In the genomic region with DNA sequence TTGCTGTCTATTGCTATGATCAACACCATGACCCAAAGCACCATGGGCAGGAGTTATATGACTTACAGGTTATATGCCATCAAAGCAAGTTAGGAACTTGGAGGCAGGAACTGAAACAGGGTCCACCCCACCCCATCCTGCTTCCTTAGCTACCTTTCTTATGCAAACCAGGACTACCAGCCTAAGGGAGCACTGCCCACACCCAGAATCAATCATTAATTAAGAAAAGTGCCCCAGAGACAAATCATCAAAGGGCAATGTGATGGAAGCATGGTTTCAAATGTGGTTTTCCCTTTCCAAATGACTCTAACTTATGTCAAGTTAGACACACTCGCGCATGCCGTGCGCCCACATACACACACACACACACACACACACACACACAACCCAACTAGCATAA, we compare ENCODE assay signal across 21 mouse cellular contexts. TPM values are rescaled to one million over a fixed set of nuclear protein-coding genes. Genes with fewer than 3 reads are reported as not detected.
DNase-seq lines count a peak whose midpoint lies in the region; ATAC-seq and TF ChIP-seq lines count a peak whose summit lies in the region.
"Had no signal": no experiment of that assay in that cellular context is flagged by ENCODE, and none has a peak within 500 bp of the region (broad histone marks: within the 10 kb centered on the region; RNA-seq: fewer than 3 reads in every experiment).

No protein-coding gene starts in this region.

- no peak for TF ChIP-seq CTCF in embryonic fibroblast, embryonic 13.5 days (IDR thresholded peaks at IDR 0.05; ENCODE audit: borderline replicate concordance, insufficient read depth, low read length)

- H3K4me2 ChIP-seq in intestine, embryonic 14.5 days (ENCODE audit: low read length) = no peak overlapping the region
- H3K4me2 ChIP-seq in intestine, embryonic 16.5 days (ENCODE audit: low read depth, low read length) = no peak overlapping the region
- H3K4me2 ChIP-seq: embryonic facial prominence, embryonic 13.5 days; hindbrain, embryonic 14.5 days; liver, embryonic 11.5 days; neural tube, embryonic 12.5 days had no signal

- no peaks in the 10 kb centered on the region for H3K27me3 ChIP-seq in intestine, embryonic 14.5 days (replicated peaks; ENCODE audit: control insufficient read depth, insufficient read depth, low read length)
- H3K27me3 ChIP-seq in intestine, embryonic 16.5 days (replicated peaks; ENCODE audit: control insufficient read depth, insufficient read depth, low read length) = no peaks in the 10 kb centered on the region
- H3K27me3 ChIP-seq: embryonic facial prominence, embryonic 13.5 days; megakaryocyte, embryonic 14.5 days; neural tube, embryonic 12.5 days; Patski had no signal

- 94% methylated on average over 4 of the region's 4 CpGs for WGBS in intestine, embryonic 14.5 days
- 96% methylated on average over 4 of the region's 4 CpGs for whole genome bisulfite sequencing in intestine, embryonic 16.5 days

- H3K27ac ChIP-seq in intestine, embryonic 14.5 days (ENCODE audit: low read depth) = no peak overlapping the region
- H3K27ac ChIP-seq in intestine, embryonic 16.5 days (ENCODE audit: low read length) = no peak overlapping the region
- H3K27ac ChIP-seq in embryonic fibroblast, embryonic 13.5 days (ENCODE audit: insufficient read depth, low read length) = 0 out of 2 replicates have a peak overlapping the region, but pooled peaks have one; percentile 20
- H3K27ac ChIP-seq: embryonic facial prominence, embryonic 13.5 days; hindbrain, embryonic 14.5 days; left cerebral cortex, adult 2 months; neural tube, embryonic 12.5 days had no signal

- DNase-seq in intestine, embryonic 14.5 days (ENCODE audit: low spot score) = peak; percentile 27
- peak; percentile 52 for DNase-seq in CD4-positive, CD25-positive, alpha-beta regulatory T cell, adult 2 months (ENCODE audit: low read depth, low spot score)
- DNase-seq in naive thymus-derived CD4-positive, alpha-beta T cell, adult 2 months (ENCODE audit: low read depth) = peak; percentile 23
- DNase-seq: cerebellum, adult 11 months; cerebellum, postnatal 14 days; heart, postnatal 36 days; lung, adult 18-20 months; right cerebral cortex, adult 18-20 months; thymus, postnatal 25 days had no signal

- no peak for ATAC-seq in intestine, embryonic 14.5 days (replicated peaks; ENCODE audit: low FRiP score, low TSS enrichment, low read depth)
- ATAC-seq in intestine, embryonic 16.5 days = no peak
- no peak for ATAC-seq in monocyte, adult 5-6 weeks (replicated peaks; ENCODE audit: insufficient number of reproducible peaks, low FRiP score, low TSS enrichment, poor library complexity, severe bottlenecking)
- no peak for ATAC-seq in megakaryocyte-erythroid progenitor cell, adult 5-6 weeks (replicated peaks; ENCODE audit: low FRiP score, low TSS enrichment, poor library complexity, severe bottlenecking)
- ATAC-seq: forebrain, embryonic 16.5 days had no signal

- H3K36me3 ChIP-seq in intestine, embryonic 14.5 days (ENCODE audit: control insufficient read depth, insufficient read depth, low read length) = no peaks in the 10 kb centered on the region
- H3K36me3 ChIP-seq in intestine, embryonic 16.5 days (ENCODE audit: control insufficient read depth, insufficient read depth, low read length) = no peaks in the 10 kb centered on the region
- H3K36me3 ChIP-seq: embryonic facial prominence, embryonic 13.5 days; neural tube, embryonic 12.5 days had no signal

- no peaks in the 10 kb centered on the region for H3K9me3 ChIP-seq in intestine, embryonic 14.5 days (ENCODE audit: control insufficient read depth, low read length)
- H3K9me3 ChIP-seq in intestine, embryonic 16.5 days (ENCODE audit: control insufficient read depth, low read length) = no peaks in the 10 kb centered on the region
- H3K9me3 ChIP-seq: embryonic facial prominence, embryonic 13.5 days; megakaryocyte, embryonic 14.5 days; neural tube, embryonic 12.5 days had no signal

- no peak overlapping the region for H3K4me3 ChIP-seq in intestine, embryonic 14.5 days (ENCODE audit: low read depth, low read length)
- no peak overlapping the region for H3K4me3 ChIP-seq in intestine, embryonic 16.5 days (ENCODE audit: low read length)
- H3K4me3 ChIP-seq in embryonic fibroblast, embryonic 13.5 days (ENCODE audit: insufficient read depth, low read length) = no peak overlapping the region
- H3K4me3 ChIP-seq: embryonic facial prominence, embryonic 13.5 days; left cerebral cortex, adult 2 months; megakaryocyte, embryonic 14.5 days; neural tube, embryonic 12.5 days had no signal

- TF ChIP-seq POLR2A in embryonic fibroblast, embryonic 13.5 days (IDR thresholded peaks at IDR 0.05; ENCODE audit: low read depth, low read length) = no peak

- H3K9ac ChIP-seq in intestine, embryonic 14.5 days (ENCODE audit: low read length) = no peak overlapping the region
- H3K9ac ChIP-seq in intestine, embryonic 16.5 days (ENCODE audit: low read depth, low read length) = no peak overlapping the region
- H3K9ac ChIP-seq: embryonic facial prominence, embryonic 13.5 days; hindbrain, embryonic 14.5 days; neural tube, embryonic 12.5 days had no signal

- 0 out of 2 replicates have a peak, but pooled peaks cover 3% of the 10 kb centered on the region for H3K4me1 ChIP-seq in intestine, embryonic 14.5 days (replicated peaks; ENCODE audit: control insufficient read depth, insufficient read depth, low read length)
- no peaks in the 10 kb centered on the region; the same call in 1 of the 2 replicates for H3K4me1 ChIP-seq in intestine, embryonic 16.5 days (ENCODE audit: control insufficient read depth, insufficient read depth, low read length)
- no peaks in the 10 kb centered on the region; the same call in 1 of the 2 replicates for H3K4me1 ChIP-seq in embryonic fibroblast, embryonic 13.5 days (ENCODE audit: control insufficient read depth, insufficient read depth, low read length)
- H3K4me1 ChIP-seq: embryonic facial prominence, embryonic 13.5 days; neural tube, embryonic 12.5 days had no signal

RNA-seq across cellular contexts. Expression of gene Nek7, which starts 16.0 kb away (rescaled TPM):
- 31.7 and 32.0 TPM in 2 replicates for polyA plus RNA-seq in intestine, embryonic 14.5 days (2014; fragmentation: Nextera tagmentation; extraction: Ambion mirVana)
- 18.3 and 19.2 TPM in 2 replicates for polyA plus RNA-seq in intestine, embryonic 16.5 days (2015; fragmentation: Nextera tagmentation; extraction: Ambion mirVana)
- 63.3 and 64.5 TPM in 2 replicates for polyA plus RNA-seq in embryonic fibroblast, embryonic 13.5 days (2011; ENCODE audit: insufficient read length, low read depth, missing spikeins)
- 69.0 to 84.0 TPM (median 79.0 TPM) in 3 replicates for total RNA-seq in monocyte, adult 5-6 weeks (2017)
- 12.7 and 16.4 TPM in 2 replicates for total RNA-seq in megakaryocyte-erythroid progenitor cell, adult 5-6 weeks (2014; fragmentation: Nextera tagmentation)
- total RNA-seq in megakaryocyte-erythroid progenitor cell, adult 5-6 weeks (2017) = 20.2 and 25.7 TPM in 2 replicates
